Mouse (Mus musculus): ENCODE measurements at regions not wholly inside any gene's neighbourhood (a gene's known extent, or its start where the extent isn't known, plus 50 kb on each side); places are given as distances from the start of the nearest gene placed in this dataset.

- no peak for TF ChIP-seq CTCF (IDR thresholded peaks at IDR 0.05; ENCODE audit: control insufficient read depth, insufficient read depth, insufficient replicate concordance, low read depth, low read length)
- TF ChIP-seq POLR2A (IDR thresholded peaks at IDR 0.05; ENCODE audit: control insufficient read depth, low read depth, low read length) = no peak
Observed at GRCm38 (mm10) chr7:144999741-145000140, 60.0 kb upstream of the Ccnd1 start.

Data from testis, adult 2 months (tissue).